Mouse (Mus musculus): ENCODE results near the gene Wnk4.

Wnk4 gene

DNA sequence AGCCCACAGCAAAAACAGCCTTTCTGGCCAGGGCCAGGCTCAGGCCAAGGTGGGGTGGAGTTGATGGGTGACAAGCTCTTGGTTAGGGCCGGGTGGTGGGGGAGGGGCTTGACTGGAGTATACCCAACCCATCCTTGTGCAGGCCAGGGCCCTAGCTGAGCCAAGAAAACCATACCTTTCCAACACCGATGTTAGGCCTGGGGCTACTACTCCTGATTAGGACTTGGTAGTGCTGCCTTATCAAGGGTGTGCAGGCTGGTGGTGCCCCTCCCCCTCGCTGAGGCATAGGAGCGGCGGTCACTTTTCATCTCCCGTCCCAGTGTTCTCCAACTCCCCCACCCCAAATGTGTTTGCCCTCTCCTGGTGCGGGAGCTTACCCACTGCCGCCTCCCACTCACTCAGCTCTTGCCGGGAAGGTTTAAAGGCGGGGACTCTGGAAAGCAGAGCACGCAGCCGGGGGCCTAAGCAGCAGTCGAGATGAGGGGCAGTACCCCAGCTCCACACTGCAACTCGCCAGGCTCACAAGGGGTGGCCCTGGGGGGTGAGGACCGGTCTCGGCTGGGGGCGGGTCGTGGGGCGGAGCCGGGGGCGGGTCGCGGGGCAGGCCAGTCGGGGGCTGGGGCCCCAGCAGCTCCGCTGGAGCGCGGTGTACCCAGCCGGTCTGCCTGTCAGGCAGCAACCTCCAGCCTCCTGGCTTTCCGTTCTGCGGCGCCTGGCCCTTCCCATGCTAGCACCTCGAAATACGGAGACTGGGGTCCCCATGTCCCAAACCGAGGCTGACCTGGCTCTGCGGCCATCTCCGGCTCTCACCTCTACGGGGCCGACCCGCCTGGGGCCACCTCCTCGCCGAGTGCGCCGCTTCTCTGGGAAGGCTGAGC is at the start of gene Wnk4:
Wnk4 (plus strand) TSS at position 620 of the 878 bp plus-strand sequence.
- DNase-seq (ENCODE audit: low spot score): peak; percentile 75

DNA sequence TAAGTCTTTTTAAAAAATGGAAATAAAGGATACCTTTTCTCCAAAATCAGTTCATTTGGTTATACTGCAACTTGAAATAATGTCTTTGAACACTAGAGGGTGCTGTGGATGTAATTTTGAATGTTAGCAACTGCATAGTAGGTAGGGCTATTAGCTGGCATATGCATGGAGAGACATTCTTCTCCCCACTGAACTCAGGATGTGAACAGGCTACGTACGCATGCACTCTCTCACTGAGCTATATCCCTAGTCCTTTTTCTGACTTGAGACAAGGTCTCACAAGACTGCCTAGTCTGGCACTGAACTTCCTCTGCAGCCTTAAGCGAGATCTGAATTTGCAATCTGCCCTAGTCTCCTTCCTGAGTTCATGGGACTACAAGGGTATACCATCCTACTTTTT is 48.4 kb upstream of the Wnk4 start:
- no peak for DNase-seq (ENCODE audit: low spot score)

DNA sequence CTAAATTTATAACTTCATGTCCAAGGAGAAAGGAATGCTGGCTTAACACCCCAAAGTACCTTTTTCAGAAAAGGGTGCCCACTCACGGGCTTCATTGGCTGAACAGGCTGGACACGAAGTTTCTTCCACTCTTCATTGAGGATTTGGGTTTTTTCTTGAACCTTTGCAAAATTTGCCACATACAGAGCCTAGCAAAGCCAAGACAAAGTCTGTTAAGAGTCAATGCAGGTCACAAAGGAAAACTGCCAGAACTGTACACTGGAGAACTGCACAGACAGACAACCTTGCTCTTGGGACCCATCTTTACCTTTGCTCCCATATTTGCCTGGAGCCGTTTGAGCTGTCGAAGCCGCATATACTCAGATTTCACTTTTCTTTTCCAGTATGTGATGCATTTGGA is 43.4 kb upstream of the Wnk4 start:
- DNase-seq (ENCODE audit: low spot score): no peak

DNA sequence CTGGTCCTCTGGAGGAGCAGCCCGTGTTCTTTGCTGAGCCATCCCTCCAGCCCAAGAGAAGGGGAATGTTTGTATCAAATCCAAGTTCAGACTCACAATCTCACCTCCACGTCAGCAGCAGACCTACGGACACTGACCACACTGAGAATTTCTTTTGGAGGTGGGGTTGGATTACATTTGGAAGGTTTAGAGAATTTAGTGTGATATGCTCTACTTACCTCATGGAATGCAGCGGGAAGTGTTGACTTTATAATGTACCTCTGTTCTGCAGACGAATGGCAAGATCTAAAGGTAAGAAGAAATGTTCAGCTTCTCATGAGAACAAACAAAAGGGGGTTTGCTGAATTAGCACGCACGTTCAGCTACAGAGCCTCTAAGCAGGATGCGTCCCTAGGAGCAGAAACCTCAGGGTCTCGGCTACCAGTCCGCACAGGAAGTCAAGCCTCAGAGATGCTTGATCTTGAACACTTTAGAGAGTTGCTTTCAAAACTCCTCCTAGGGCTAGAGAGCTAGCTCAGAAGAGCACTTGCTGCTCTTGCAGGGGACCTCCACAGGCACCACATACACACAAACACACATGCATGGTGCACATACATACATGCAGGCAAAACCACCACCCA is 41.8 kb upstream of the Wnk4 start:
- DNase-seq (ENCODE audit: low spot score): no peak

DNA sequence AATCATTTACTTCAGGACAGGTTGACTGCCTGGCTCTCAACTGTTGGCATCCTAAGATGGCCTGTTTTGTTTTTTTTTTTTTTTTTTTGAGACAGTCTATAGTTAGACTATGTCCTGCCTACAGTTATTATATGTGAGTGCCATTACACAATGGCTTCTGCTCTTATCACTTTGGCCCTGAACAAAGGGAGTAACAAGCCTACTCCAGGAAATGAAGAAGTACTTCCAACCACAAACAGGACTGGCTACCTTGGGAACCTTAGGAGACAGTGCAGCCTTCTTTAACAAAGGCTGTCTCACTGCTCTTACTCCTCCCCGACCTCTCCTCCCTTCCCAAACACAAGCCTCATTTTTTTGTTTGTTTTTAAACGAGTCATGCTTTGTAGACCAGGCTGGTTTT is 39.5 kb upstream of the Wnk4 start:
- no peak for DNase-seq (ENCODE audit: low spot score)

DNA sequence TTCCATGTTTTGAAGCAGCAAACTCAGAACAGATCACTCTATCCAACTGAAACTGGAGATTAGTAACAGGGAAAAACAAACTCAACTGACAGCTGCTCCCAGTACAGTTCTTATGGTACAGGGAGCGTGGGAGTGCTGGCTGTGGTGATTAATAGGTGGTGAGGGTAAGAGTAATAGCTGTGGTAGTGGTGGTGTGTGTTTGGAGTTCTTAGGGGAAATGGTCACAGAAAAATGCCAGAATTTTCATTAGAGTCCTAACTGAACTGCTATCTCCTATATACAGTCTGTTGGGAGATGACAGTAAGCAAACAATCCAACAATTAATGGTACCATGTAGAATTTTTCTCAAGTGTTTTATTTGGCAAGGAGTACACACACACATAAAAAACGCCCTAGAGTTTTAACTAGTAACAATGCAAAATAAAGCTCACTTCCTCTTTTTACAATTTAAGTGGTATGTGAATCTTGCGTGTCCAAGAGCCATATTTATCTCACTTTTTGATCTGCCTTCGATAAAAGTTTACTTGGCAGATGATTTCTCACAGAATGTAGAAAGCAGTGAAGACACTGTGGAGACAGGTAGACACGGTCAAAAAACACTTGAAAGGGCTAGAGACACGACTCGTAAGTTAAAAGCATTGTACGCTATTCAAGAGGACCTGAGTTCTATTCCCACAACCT is 38.9 kb upstream of the Wnk4 start:
- DNase-seq (ENCODE audit: low spot score): no peak

- no peak for DNase-seq (ENCODE audit: low spot score)
These were observed 36.0 kb upstream of the Wnk4 start for GRCm38 (mm10) chr11:101224337-101224736.

GRCm38 (mm10) chr11:101225331-101226064 is 34.9 kb upstream of the Wnk4 start:
- no peak for DNase-seq (ENCODE audit: low spot score)

GRCm38 (mm10) chr11:101226065-101226701 is 34.2 kb upstream of the Wnk4 start, which contains the start of gene Ezh1:
TSS of gene Ezh1 (minus strand) at chr11:101226463.
- DNase-seq (ENCODE audit: low spot score): peak; percentile 90

DNA sequence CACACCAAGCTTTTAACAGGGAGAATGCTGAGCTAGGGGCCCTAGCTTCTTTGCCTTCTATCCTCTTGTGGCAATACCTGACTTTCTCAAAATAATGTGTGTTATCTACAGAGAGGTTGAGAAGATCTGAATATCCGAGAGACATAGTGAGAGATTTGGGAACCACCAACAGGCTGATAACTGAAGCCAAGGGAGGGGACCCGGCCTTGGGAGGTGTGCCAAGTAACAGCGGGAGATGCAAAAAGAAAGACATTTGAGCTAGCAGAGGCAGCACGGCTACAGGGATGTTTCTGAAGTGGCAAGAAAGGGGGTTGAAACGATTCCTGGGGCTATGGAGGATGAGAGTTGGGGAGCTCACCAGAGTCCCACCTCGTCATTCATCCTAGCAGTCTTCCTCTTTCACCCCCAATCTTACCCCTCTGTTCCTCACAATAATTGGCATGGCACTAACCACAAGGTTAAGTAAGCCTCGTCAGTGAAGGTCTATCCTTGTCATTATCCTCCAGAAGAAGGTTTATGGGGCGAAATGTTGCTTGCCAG is 30.9 kb upstream of the Wnk4 start:
- DNase-seq (ENCODE audit: low spot score): peak; percentile 73

DNA sequence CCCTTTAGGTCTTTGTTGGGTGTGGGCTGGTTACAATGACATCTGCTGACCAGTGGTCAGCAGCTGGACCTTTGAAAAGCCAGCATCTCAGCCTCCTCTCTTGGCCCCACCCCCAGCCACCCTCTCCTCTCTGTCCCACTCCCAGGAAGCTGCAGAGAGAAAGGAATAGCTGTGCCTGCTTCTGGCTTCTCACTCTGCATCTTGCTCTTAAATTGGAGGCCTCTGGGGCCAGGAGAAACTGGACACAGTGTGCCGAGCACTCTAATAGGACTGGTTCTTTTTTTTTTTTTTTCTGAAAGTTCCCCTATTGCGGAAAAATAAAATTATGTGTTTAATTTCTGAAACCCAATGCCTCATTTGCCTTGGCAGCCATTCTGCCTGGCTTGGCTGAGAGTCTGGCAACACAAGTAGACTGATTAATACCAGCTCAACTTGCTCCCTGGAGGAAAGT is 30.3 kb upstream of the Wnk4 start:
- no peak for DNase-seq (ENCODE audit: low spot score)

DNA sequence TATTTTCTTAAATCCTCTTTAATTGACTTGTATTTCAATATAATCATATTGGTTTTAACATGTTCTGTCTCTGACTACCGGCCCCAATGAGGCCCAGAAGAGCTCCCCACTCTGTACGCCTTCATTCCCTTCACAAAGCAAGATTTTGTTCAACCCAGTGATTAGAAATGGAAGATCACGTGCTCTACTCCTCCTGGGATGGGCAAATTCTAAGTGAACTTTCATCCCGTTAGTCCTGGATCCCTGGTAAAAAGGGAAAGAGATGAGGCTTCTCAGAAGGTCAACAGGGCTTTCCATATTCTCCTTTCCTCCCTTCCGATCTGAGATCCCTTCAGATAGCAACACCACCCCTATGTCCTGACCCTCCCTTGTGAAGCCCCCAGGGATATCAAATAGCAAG is 29.8 kb upstream of the Wnk4 start:
- DNase-seq (ENCODE audit: low spot score): no peak

- DNase-seq (ENCODE audit: low spot score): peak; percentile 50
These were observed 29.1 kb upstream of the Wnk4 start for GRCm38 (mm10) chr11:101230991-101231871.

DNA sequence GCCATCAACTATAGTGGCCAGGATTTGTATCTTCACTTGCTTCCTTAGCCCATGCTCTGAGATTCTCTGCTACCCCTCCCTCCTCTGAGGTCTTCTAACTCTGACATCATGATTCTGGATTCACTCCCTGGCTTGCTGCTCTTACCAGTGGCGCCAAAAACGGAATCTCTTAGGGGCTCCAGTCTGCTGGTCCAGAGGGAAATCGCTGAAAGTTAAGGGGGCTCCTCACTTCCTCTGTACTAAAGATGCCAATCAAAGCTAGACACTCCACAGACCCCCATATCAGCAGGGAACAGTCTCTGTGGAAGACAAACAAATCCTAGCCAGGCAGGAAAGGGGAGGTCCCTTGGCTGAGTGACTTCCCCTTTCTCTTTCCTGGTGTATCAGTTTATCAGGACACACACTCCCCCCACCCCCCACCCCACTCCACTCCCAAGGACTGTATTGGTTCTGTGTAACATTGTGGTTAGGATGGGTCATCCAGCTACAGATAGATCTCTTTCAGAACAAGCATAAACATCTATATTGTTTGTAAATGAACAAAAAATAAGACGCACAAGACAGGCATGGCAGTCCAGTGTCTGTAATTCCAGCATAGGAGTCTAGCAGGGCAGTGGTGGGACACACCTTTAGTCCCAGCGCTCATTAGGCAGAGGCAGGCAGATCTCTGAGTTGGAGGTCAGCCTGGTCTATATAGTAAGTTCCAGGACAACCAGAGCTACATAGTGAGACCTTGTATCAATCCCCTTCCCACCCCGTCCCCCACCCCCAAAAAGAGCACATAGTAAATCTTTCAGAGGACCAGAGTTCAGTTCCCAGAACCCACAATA is 28.1 kb upstream of the Wnk4 start:
- DNase-seq (ENCODE audit: low spot score): no peak

- no peak for DNase-seq (ENCODE audit: low spot score)
These were observed 27.1 kb upstream of the Wnk4 start for GRCm38 (mm10) chr11:101233240-101233639.

DNA sequence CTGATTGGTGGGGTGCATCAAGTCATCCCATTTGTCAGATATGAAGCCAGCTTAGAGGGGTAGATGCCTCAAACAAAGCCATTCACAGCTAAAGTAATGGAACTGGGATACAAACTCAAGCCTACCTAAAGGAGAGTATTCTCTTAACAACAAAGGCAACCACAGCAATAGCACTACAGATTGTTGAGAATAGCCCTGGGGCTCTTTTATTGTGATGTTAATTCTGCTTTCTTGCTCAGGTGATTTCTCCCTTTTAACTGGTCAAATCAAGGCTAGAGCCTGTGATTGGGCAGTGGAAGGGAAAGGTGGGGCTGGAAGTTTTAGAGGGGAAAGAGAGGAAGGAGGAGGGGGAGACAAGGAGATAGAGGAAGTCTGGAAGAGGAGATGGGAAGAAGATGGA is 26.2 kb upstream of the Wnk4 start:
- DNase-seq (ENCODE audit: low spot score): no peak

DNA sequence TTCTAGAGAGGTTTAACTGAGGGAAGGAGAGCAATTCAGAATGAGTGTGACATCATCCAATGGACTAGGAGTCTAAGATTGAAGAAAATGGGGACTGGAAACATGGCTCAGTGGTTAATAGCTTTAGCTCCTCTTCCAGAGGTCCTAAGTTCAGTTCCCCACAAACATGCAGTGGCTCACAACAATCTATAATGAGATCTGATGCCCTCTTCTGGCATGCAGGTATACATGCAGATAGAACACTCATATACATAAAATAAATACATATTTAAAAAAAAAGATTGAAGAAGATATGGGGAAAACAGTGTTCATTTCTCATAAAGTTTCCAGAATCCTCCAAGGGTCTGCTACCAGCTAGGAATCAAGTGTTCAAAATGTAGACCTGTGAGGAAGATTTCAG is 24.9 kb upstream of the Wnk4 start:
- no peak for DNase-seq (ENCODE audit: low spot score)

- DNase-seq (ENCODE audit: low spot score): no peak
These were observed 23.6 kb upstream of the Wnk4 start for GRCm38 (mm10) chr11:101236782-101237181.

DNA sequence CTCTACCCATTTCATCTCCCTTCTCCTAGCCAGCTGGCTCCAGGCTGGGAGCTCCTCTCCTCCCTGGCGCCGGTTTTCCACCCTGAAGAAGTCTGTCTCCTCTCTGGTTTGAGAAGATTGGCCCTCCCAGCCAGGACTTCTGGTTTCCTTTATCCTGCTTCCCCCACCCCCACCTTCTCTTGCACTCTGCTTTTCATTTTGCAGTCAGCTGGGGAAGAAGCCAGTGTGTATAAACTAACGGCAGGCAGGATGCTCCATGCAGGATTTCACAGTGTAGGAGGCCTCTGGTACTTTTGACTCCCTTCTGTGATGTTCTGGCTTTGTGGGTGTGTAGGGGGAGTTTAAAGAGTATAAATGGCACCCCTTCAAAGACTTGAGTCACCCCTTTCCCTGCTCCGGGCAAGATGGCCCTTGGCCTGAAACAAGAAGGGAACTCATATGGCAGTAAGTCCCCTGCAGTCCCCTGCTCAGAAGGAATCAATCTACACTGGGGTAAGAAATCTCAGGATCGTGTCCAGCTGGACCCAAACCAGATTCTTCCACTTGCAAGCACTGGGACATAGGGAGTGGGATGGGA is 22.2 kb upstream of the Wnk4 start:
- DNase-seq (ENCODE audit: low spot score): no peak

Data from ovary, postnatal 36 days (tissue).